Mouse (Mus musculus) frontal cortex, adult 2 months (tissue): ENCODE data around the gene Sec1. TPM values are rescaled to one million over a fixed set of nuclear protein-coding genes. Genes with fewer than 3 reads are reported as not detected.

Source experiments
- DNase-seq, 2 experiments: peaks; one replicate each; pipeline ENCODE4 v3.0.0; 2022; ENCODE audit warnings: low spot score in 1 of 2; ENCODE audit errors: extremely low spot score in 1 of 2
- polyA plus RNA-seq: library from polyadenylated mRNA; depleted of rRNA; stranded (reverse); fragments of >200 nt; gene quantifications from 2 replicates; pipeline ENCODE4 v1.2.3, GENCODE M21; 2012

Sec1 gene
- polyA plus RNA-seq, 1 experiment: 1.4 TPM

- DNase-seq: peak; percentile 76 to 85
These were observed 11.7 kb upstream of the Sec1 start for GRCm38 (mm10) chr7:45705873-45706281.

DNA sequence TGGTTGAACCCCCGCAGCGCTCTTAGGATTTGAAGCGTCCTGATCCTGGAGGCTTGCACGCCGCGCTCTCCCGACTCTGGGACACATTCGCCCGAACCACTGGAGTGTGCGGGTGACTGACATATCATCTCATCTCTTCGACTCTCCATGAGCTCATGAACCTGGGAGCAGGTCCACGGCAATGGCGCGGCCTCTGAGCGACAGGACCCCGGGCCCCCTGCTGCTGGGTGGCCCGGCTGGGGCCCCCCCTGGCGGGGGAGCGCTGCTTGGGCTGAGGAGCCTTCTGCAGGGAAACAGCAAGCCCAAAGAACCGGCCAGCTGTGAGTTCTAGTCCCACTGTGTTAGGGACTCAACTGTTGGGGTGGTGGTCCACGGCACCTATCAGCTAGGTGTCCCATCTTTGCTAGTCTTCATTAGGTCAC is 11.3 kb upstream of the Sec1 start:
- no peak for DNase-seq

DNA sequence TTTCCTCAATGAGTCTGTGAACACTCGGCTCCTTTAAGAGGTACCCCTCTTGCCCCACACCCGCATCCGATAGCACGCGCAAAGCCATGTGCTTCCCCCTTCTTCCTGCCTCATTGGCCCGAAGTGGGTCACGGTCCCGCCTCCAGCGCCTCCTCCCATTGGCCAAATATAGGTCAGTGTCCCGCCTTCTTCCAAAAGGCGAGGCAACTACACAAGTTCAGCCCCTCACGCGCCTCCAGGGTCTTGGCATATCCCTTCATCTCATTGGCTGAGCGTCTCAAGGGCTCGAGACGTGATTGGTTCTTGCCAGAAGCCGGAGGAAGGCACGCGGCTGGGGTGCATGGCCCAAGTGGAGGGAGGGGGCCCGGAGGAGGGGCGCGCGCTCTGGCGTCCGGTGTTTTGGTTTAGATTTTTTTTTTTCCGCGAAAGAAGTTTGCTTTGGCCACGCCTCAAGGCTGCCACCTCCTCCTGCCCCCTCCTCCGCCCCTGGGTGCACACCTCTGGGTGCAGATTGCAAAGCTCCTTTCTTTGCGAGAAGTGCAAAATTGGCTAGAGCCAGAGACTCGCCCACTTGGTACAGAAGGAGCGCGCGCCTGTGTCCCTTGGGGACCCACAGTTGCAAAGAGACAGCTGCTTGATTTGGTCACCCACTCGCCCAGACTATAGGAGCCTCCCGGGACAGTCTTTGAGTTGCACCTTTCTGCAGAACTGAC is 10.7 kb upstream of the Sec1 start, which contains the start of gene Dbp:
Gene Dbp (plus strand): TSS at position 359 of the 713 bp plus-strand sequence.
- peak; percentile 100 for DNase-seq

DNA sequence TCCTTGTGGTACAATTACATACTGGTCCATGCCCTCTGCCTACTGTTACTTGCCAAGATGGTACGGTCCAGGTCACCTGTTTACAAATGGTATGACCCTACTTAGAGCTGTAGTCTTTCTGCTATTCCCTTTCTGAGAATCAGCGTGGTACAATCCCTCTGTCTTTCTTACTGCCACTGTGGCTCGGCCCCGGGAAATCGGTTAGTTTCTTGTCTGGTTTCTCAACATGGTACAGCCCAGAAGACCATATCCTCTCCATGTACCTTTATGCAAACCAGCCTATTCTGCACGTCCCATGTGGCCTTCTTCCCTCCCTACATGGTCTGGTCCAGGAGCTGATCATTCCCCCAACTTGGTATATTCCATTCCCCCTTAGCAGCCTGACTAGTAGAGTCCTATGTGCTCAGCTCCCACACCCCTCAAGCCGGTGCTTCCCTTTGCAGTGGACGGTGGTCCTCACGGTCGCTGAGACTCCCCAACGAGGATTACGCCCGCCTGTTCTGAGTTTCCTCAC is 9.9 kb upstream of the Sec1 start:
- peak; percentile 89 to 90 for DNase-seq

DNA sequence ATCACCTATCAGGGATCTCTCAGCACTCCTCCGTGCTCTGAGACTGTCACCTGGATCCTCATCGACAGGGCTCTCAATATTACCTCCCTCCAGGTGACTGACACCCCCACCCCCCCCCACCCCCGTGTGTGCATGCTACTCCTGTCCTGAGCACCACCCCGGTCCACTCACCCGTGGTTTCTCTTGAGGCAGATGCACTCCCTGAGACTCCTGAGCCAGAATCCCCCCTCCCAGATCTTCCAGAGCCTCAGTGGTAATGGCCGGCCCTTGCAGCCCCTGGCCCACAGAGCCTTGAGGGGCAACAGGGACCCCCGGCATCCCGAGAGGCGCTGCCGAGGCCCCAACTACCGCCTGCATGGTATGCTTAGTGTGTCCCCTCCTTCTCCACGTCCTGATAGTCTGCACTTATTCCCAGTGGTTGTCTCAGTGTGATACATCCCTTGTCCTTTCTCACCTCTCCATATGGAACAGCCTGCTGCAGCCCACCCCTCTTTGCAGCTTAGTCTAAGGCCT is 9.4 kb upstream of the Sec1 start:
- DNase-seq: no peak

DNA sequence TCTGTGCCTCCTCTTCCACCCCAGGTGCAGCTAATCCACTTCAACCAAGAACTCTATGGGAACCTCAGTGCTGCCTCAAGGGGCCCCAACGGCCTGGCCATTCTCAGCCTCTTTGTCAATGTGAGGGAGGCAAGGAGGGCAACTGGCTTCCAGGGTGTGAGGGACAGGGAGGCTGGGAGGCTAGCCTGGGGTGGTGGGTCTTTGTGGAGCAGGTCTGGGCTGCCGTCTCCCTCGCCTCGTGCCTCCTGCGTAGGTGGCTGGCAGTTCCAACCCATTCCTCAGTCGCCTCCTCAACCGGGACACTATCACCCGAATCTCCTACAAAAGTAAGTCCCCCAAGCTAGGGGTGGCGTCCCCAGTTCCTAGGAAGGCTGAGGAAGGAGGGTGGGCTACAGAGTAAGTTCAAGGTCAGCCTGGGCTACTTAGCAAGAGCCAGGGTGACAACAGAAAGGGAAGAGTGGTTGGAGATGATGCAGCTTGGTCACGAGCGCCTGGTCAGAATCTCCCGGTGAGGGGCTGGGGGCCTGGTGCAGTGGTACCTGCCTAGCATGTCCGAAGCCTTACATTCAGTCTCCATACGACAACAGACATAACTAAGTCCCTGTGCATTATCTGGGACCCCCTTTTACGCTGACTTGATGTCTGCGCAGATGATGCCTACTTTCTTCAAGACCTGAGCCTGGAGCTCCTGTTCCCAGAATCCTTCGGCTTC is 8.8 kb upstream of the Sec1 start:
- DNase-seq: no peak

- DNase-seq: no peak
These were observed 8.1 kb upstream of the Sec1 start for GRCm38 (mm10) chr7:45702316-45702715.

DNA sequence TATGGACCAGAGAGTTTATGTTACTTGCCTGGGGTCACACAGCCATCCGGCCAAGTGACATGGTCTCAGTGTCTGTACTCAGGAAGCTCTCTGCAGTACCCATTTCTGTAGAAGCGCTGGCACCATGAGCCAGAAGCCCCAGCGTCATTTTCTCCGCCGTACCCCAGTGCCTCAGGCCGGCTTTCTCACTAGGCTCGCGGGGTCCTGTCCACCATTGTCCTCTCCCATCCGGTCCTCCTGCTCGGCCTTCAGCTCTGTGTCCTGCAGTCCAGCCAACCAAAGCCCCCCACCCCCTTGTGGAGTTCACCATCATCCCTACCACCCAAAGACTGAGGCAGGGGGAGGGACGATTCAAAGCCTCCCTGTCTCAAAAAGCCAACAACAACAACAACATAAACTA is 7.4 kb upstream of the Sec1 start:
- no peak for DNase-seq

DNA sequence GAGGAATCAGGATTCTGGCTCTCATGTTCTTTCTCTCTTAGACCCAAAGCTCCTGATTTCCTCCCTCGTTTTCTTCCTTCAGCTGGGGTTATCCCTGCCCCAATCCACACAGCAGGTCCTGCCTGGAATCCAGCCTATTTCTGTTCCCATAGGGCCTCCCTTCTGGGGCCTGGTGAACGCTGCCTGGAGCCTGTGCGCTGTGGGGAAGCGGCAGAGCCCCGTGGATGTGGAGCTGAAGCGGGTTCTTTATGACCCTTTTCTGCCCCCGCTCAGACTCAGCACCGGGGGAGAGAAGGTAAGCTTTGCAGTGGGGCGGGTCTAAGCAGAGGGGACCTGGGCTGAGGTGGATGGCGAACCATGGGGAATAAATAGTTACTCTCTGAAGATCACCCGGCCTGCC is 6.9 kb upstream of the Sec1 start:
- no peak for DNase-seq

DNA sequence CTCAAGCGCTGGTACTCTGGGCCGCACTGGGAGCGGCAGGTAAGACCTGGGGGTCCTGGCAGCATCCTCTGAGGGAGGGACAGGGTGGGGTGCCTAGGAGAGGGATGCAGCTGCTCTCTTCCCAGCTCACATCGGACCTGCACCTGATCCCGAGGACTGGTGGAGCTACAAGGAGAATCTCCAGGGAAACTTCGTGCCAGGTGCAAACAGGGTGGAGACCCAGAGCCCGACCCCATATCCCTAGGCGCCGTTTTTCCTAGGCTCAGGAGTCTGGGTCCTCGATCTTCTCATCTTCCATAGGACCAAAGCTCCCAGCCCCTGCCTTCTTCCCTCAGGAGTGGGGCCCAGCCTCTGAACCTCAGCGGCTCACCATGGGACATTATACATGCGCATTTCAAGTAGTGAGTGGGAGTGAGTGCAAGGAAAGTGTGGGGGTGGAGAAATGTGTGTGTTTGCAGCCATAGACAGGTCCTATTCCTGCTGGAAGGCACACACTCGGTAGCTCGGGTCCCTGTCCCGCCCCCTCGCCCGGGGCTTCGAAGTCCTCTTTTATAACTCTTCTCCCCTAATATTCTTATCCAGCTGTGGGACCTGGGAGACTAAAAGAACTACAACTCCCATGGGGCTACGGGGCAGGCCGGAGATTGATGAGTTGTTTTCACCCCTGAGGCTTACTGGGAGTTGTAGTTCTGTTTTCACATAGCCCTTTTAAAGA is 6.3 kb upstream of the Sec1 start:
- peak; percentile 88 to 90 for DNase-seq

- peak in 1 of 2 experiments; percentile 65 for DNase-seq
These were observed 5.4 kb upstream of the Sec1 start, which contains the start of gene Car11 for GRCm38 (mm10) chr7:45699523-45700141. TSS of gene Car11 (plus strand) at chr7:45699843.

DNA sequence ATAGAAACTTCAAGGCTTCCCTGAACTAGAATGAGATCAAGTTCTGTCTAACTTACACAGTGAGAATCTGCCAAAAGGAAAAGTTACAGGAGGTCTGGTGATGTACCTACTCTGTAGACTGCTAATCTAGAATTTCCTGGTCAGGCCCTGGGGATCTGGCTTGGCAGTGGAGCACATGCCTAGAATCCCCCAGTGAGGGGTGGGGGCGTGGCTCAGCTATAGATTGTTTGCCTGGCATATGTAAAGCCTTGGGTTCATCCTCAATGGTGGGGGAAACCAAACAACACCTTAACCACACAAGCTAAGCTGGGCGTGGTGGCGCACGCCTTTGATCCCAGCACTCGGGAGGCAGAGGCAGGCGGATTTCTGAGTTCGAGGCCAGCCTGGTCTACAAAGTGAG is 3.7 kb upstream of the Sec1 start:
- DNase-seq: peak in 1 of 2 experiments; percentile 1

DNA sequence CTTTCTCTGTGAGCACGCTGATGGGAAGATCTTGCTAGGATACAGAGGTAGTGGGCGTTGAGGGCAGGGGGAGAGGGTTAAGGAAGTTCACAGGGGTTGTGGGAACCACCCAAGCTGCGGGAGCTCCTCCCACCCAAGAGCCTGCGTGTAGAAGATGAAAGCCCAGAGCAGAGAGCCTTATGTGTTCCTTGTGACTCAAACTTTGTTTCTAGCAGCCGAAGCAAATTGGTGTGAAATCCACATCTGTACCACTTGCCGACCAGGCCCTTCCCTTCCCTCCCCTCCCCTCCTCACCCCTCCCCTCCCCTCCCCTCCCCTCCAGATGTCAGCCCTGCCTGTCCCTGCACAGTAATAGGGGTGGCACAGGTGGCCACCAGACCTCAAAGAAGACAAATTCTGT is 896 bp upstream of the Sec1 start:
- DNase-seq: no peak

- no peak for DNase-seq
These were observed 1.8 kb downstream of the Sec1 start for GRCm38 (mm10) chr7:45692364-45692763.

DNA sequence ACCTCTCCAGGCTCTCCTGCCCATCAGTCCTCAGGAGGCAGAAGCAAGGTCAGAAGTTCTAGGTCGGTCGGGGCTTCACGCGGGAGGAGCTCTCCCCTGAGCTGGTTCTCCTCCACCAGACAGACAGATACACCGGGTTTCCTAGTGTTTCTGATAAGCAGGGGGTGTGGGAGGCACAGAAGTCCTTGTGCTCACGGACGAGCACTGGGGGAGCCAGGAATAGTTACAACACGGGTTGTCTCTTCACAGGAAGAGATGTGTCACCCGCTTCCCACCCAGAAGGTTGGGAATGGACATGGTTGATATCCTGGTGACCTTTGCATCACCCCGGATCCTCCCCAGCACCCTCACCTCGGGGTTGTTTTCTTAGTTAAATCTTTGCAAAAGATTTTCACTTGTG is 4.4 kb downstream of the Sec1 start:
- DNase-seq: no peak

GRCm38 (mm10) chr7:45689099-45689498 is 5.1 kb downstream of the Sec1 start:
- no peak for DNase-seq

- DNase-seq: no peak
These were observed 7.4 kb downstream of the Sec1 start for GRCm38 (mm10) chr7:45686841-45687240.

GRCm38 (mm10) chr7:45685811-45686210 is 8.4 kb downstream of the Sec1 start:
- DNase-seq: no peak

GRCm38 (mm10) chr7:45683396-45684050 is 10.7 kb downstream of the Sec1 start, which contains the start of gene Ntn5:
TSS of gene Ntn5 (plus strand) at chr7:45684022.
- DNase-seq: no peak
